Mouse (Mus musculus) stomach, postnatal 0 days (tissue): Measurements from ENCODE around the gene Cacng2. TPM values are rescaled to one million over a fixed set of nuclear protein-coding genes. Genes with fewer than 3 reads are reported as not detected.

ENCODE experiments used
- ATAC-seq: fragments of 200-750 bp; cut with Nextera tagmentation; 2 replicates; pipeline ENCODE4 v1.8.0; 2017; ENCODE audit not compliant: low FRiP score, low TSS enrichment
- DNase-seq: peaks from one replicate; pipeline ENCODE4 v3.0.0-alpha.2; 2016; ENCODE audit warnings: low spot score
- H3K27ac ChIP-seq: fragments of 300-500 bp; sonication (generic); replicated peaks from 2 replicates; pipeline ENCODE4 v1.5.1; 2014; ENCODE audit warnings: mild to moderate bottlenecking, control low read depth
- H3K27me3 ChIP-seq: fragments of 300-500 bp; sonication (generic); 2 replicates; pipeline ENCODE4 v1.6.1; 2014; ENCODE audit warnings: low read length; ENCODE audit not compliant: control insufficient read depth, insufficient read depth
- H3K36me3 ChIP-seq: fragments of 300-500 bp; sonication (generic); 2 replicates; pipeline ENCODE4 v1.6.1; 2014; ENCODE audit warnings: low read length, mixed read lengths; ENCODE audit not compliant: control insufficient read depth, insufficient read depth
- H3K4me1 ChIP-seq: fragments of 300-500 bp; sonication (generic); replicated peaks from 2 replicates; pipeline ENCODE4 v1.6.1; 2014; ENCODE audit warnings: antibody characterized with exemption; ENCODE audit not compliant: control insufficient read depth, insufficient read depth
- H3K4me2 ChIP-seq: fragments of 300-500 bp; sonication (generic); replicated peaks from 2 replicates; pipeline ENCODE4 v1.6.1; 2014; ENCODE audit warnings: low read depth, mild to moderate bottlenecking, control low read depth, moderate library complexity
- H3K4me3 ChIP-seq: fragments of 300-500 bp; sonication (generic); 2 replicates; pipeline ENCODE4 v1.5.1; 2014; ENCODE audit warnings: low read depth, low read length, control low read depth
- H3K9ac ChIP-seq: fragments of 300-500 bp; sonication (generic); 2 replicates; pipeline ENCODE4 v1.6.1; 2014; ENCODE audit warnings: mild to moderate bottlenecking, low read length, control low read depth, mixed read lengths
- H3K9me3 ChIP-seq: fragments of 300-500 bp; sonication (generic); 2 replicates; pipeline ENCODE4 v1.6.1; 2016; ENCODE audit warnings: low read length; ENCODE audit not compliant: control insufficient read depth
- CTCF ChIP-seq: IDR thresholded peaks from 2 replicates; pipeline ENCODE4 v1.5.1; 2016; ENCODE audit warnings: antibody characterized with exemption, low read depth, mild to moderate bottlenecking, moderate library complexity
- EP300 ChIP-seq: optimal IDR thresholded peaks from 2 replicates; pipeline ENCODE3; 2016; ENCODE audit warnings: antibody characterized with exemption
- WGBS: fragments of 180-500 bp; shearing (Covaris S2); extraction: QIAGEN DNeasy Blood & Tissue Kit; methylation state at CpG from one replicate; pipeline ENCODE4 v1.1.7; 2014; 5-methylcytosine and 5-hydroxymethylcytosine counted together
- polyA plus RNA-seq: library from polyadenylated mRNA; unstranded; fragments of >200 nt; fragmentation: Nextera tagmentation; extraction: Ambion mirVana; gene quantifications from 2 replicates; pipeline ENCODE4 v1.2.1, GENCODE M21; 2015

The Cacng2 gene
- polyA plus RNA-seq, 1 experiment from 2014 or later = 0.02 TPM

GRCm38 (mm10) chr15:78003929-78004328 is 115.9 kb downstream of the Cacng2 start:
- H3K4me2 ChIP-seq = no peak overlapping the region
- H3K9me3 ChIP-seq = no peaks in the 10 kb centered on the region
- no peaks in the 10 kb centered on the region for H3K36me3 ChIP-seq
- TF ChIP-seq EP300 = no peak
- TF ChIP-seq CTCF = no peak
- 49% methylated on average over 9 of the region's 9 CpGs for WGBS
- no peak overlapping the region for H3K27ac ChIP-seq
- H3K4me3 ChIP-seq = no peak overlapping the region
- no peaks in the 10 kb centered on the region for H3K4me1 ChIP-seq
- H3K9ac ChIP-seq = no peak overlapping the region
- H3K27me3 ChIP-seq = no peaks in the 10 kb centered on the region
- DNase-seq (peak; percentile 38), ATAC-seq (no peak)

- Histone ChIP-seq H3K27me3 (no peaks in the 10 kb centered on the region), H3K4me1 (no peaks in the 10 kb centered on the region), H3K9me3 (no peaks in the 10 kb centered on the region), H3K4me3 (no peak overlapping the region), H3K27ac (no peak overlapping the region), H3K4me2 (no peak overlapping the region), H3K36me3 (no peaks in the 10 kb centered on the region), H3K9ac (no peak overlapping the region)
- WGBS = 23% methylated on average over 5 of the region's 5 CpGs
- ATAC-seq (no peak), DNase-seq (no peak)
- TF ChIP-seq CTCF (no peak), EP300 (no peak)
These were observed 118.4 kb downstream of the Cacng2 start for GRCm38 (mm10) chr15:78001400-78001799.

- Histone ChIP-seq H3K4me1 (no peaks in the 10 kb centered on the region), H3K9ac (no peak overlapping the region), H3K4me2 (no peak overlapping the region), H3K27ac (no peak overlapping the region), H3K4me3 (no peak overlapping the region), H3K27me3 (no peaks in the 10 kb centered on the region), H3K9me3 (no peaks in the 10 kb centered on the region), H3K36me3 (no peaks in the 10 kb centered on the region)
- ATAC-seq = no peak
- DNase-seq = no peak
- TF ChIP-seq CTCF (no peak), EP300 (no peak)
- 62% methylated on average over 5 of the region's 5 CpGs for WGBS
These were observed 131.3 kb downstream of the Cacng2 start for GRCm38 (mm10) chr15:77988541-77988940.

GRCm38 (mm10) chr15:77983391-77983790 is 136.4 kb downstream of the Cacng2 start:
- Histone ChIP-seq H3K27ac (no peak overlapping the region), H3K27me3 (no peaks in the 10 kb centered on the region), H3K4me1 (no peaks in the 10 kb centered on the region), H3K36me3 (no peaks in the 10 kb centered on the region), H3K9ac (no peak overlapping the region), H3K9me3 (no peaks in the 10 kb centered on the region), H3K4me2 (no peak overlapping the region), H3K4me3 (no peak overlapping the region)
- no peak for DNase-seq
- no peak for ATAC-seq
- WGBS = 19% methylated on average over 3 of the region's 3 CpGs
- no peak for TF ChIP-seq EP300
- no peak for TF ChIP-seq CTCF

- 27% methylated on average over 18 of the region's 18 CpGs for WGBS
- TF ChIP-seq EP300 (no peak), CTCF (peak; percentile 84)
- ATAC-seq (peak; percentile 52), DNase-seq (peak; percentile 71)
- no peaks in the 10 kb centered on the region for H3K9me3 ChIP-seq
- H3K27ac ChIP-seq = no peak overlapping the region
- H3K4me2 ChIP-seq = no peak overlapping the region
- no peaks in the 10 kb centered on the region for H3K36me3 ChIP-seq
- H3K9ac ChIP-seq = no peak overlapping the region
- no peaks in the 10 kb centered on the region for H3K4me1 ChIP-seq
- no peak overlapping the region for H3K4me3 ChIP-seq
- H3K27me3 ChIP-seq = no peaks in the 10 kb centered on the region
These were observed 137.5 kb downstream of the Cacng2 start for GRCm38 (mm10) chr15:77982195-77982939.

GRCm38 (mm10) chr15:77981181-77981680 is 138.6 kb downstream of the Cacng2 start:
- ATAC-seq (no peak), DNase-seq (no peak)
- Histone ChIP-seq H3K4me1 (no peaks in the 10 kb centered on the region), H3K27ac (no peak overlapping the region), H3K9me3 (no peaks in the 10 kb centered on the region), H3K9ac (no peak overlapping the region), H3K27me3 (no peaks in the 10 kb centered on the region), H3K36me3 (no peaks in the 10 kb centered on the region), H3K4me3 (no peak overlapping the region), H3K4me2 (no peak overlapping the region)
- no peak for TF ChIP-seq EP300
- no peak for TF ChIP-seq CTCF
- 61% methylated on average over 5 of the region's 5 CpGs for WGBS
